ENCODE assay signal across 9 mouse cellular contexts in the genomic region with DNA sequence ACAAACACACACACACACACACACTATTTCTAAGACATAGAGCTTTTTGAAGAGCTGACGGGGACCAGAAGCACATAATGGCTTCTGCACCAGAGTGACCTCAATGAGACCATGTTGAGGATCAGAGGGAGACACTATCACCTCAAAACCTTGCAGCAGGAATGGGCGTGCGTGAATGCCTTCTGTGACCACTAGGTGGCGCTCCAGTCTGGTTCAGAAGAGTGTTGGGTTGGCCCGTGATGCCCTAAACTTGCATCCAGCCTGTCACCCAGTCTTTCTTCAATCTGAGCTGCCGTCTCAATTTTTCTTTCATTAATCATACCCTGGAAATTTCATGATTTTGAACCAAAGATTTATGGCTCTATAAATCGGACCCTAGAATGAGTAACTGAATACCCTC.
DNase-seq lines count a peak whose midpoint lies in the region; ATAC-seq lines count a peak whose summit lies in the region.
"Had no signal": no experiment of that assay in that cellular context is flagged by ENCODE, and none has a peak within 500 bp of the region (broad histone marks: within the 10 kb centered on the region; RNA-seq: fewer than 3 reads in every experiment).

No protein-coding gene starts in this region.

- H3K9me3 ChIP-seq in forebrain, embryonic 13.5 days (replicated peaks) = no peaks in the 10 kb centered on the region
- no peaks in the 10 kb centered on the region for H3K9me3 ChIP-seq in hindbrain, embryonic 10.5 days
- H3K9me3 ChIP-seq: megakaryocyte, embryonic 14.5 days had no signal

- H3K27ac ChIP-seq in forebrain, embryonic 13.5 days = no peak overlapping the region
- H3K27ac ChIP-seq in hindbrain, embryonic 10.5 days = no peak overlapping the region

- ATAC-seq in cerebellum, adult (ENCODE audit: insufficient number of reproducible peaks, low FRiP score, low TSS enrichment) = 0 out of 2 replicates have a peak, but pooled peaks have one; percentile 43
- peak; percentile 59; the same call in 1 of the 2 replicates for ATAC-seq in forebrain, embryonic 13.5 days
- ATAC-seq in megakaryocyte progenitor cell, adult 5-6 weeks (replicated peaks; ENCODE audit: poor library complexity) = peak; percentile 81

- peak; percentile 93 for DNase-seq in NIH3T3 (ENCODE audit: low read depth)
- DNase-seq in hindbrain, embryonic 10.5 days (ENCODE audit: low spot score) = peak; percentile 79
- peak; percentile 83 to 88 for DNase-seq in layer of hippocampus, postnatal 14 days (ENCODE audit: low spot score in 2 of 2)
- DNase-seq in right cerebral cortex, postnatal 36 days (ENCODE audit: low spot score in 2 of 2) = peak; percentile 61 to 71
- DNase-seq in urinary bladder, postnatal 4 days (ENCODE audit: low spot score in 2 of 2) = peak; percentile 67 to 85

- peaks cover 11% of the 10 kb centered on the region for H3K4me1 ChIP-seq in forebrain, embryonic 13.5 days
- H3K4me1 ChIP-seq in hindbrain, embryonic 10.5 days (replicated peaks) = peaks cover 67% of the 10 kb centered on the region

- H3K9ac ChIP-seq in forebrain, embryonic 13.5 days = no peak overlapping the region

- no peak overlapping the region for H3K4me3 ChIP-seq in forebrain, embryonic 13.5 days
- no peak overlapping the region for H3K4me3 ChIP-seq in hindbrain, embryonic 10.5 days

- WGBS in forebrain, embryonic 13.5 days = 8% methylated on average over 7 of the region's 7 CpGs
- 6% methylated on average over 7 of the region's 7 CpGs for WGBS in hindbrain, embryonic 10.5 days

- H3K4me2 ChIP-seq in forebrain, embryonic 13.5 days = no peak overlapping the region

- no peaks in the 10 kb centered on the region for H3K27me3 ChIP-seq in forebrain, embryonic 13.5 days
- H3K27me3 ChIP-seq in hindbrain, embryonic 10.5 days (ENCODE audit: insufficient read depth, poor library complexity, severe bottlenecking) = peaks cover 5% of the 10 kb centered on the region; the same call in 1 of the 2 replicates

- no peaks in the 10 kb centered on the region for H3K36me3 ChIP-seq in forebrain, embryonic 13.5 days (ENCODE audit: poor library complexity, severe bottlenecking)
- H3K36me3 ChIP-seq in hindbrain, embryonic 10.5 days = peaks cover 10% of the 10 kb centered on the region; the same call in 1 of the 2 replicates
